Mouse (Mus musculus) megakaryocyte, embryonic 14.5 days (primary cell): ENCODE results near the gene Ncoa1. TPM values are rescaled to one million over a fixed set of nuclear protein-coding genes. Genes with fewer than 3 reads are reported as not detected.
"Not testable (repeated sequence)": the region's sequence is repeated elsewhere in the genome, so short reads cannot be mapped to it uniquely, and the experiment has no call there.

Experiments
- H3K27me3 ChIP-seq: replicated peaks from 2 replicates; pipeline ENCODE3; 2012; ENCODE audit warnings: inconsistent platforms
- H3K36me3 ChIP-seq: replicated peaks from 2 replicates; pipeline ENCODE3; 2012; ENCODE audit warnings: low read length, inconsistent platforms, mixed read lengths
- H3K4me1 ChIP-seq: 2 replicates; pipeline ENCODE4 v1.6.1; 2012; ENCODE audit warnings: inconsistent platforms
- H3K4me3 ChIP-seq: replicated peaks from 2 replicates; pipeline ENCODE3; 2012; ENCODE audit warnings: moderate library complexity, mild to moderate bottlenecking, inconsistent platforms
- H3K9me3 ChIP-seq: 2 replicates; pipeline ENCODE4 v1.6.1; 2012; ENCODE audit warnings: inconsistent platforms
- FLI1 ChIP-seq: IDR thresholded peaks from 2 replicates; pipeline ENCODE4 v1.6.1; 2012; ENCODE audit warnings: low read length, inconsistent platforms, mixed read lengths
- GATA1 ChIP-seq: IDR thresholded peaks from 3 replicates; pipeline ENCODE4 v1.6.1; 2012; ENCODE audit warnings: mixed read lengths, low read length, inconsistent platforms, borderline replicate concordance
- polyA plus RNA-seq: library from polyadenylated mRNA; stranded (reverse); fragments of >175 nt; gene quantifications from 2 replicates; pipeline ENCODE4 v1.2.3, GENCODE M21; 2012; ENCODE audit warnings: low replicate concordance; ENCODE audit not compliant: insufficient read depth

Gene Ncoa1
- polyA plus RNA-seq, 1 experiment, result 13.0 TPM

DNA sequence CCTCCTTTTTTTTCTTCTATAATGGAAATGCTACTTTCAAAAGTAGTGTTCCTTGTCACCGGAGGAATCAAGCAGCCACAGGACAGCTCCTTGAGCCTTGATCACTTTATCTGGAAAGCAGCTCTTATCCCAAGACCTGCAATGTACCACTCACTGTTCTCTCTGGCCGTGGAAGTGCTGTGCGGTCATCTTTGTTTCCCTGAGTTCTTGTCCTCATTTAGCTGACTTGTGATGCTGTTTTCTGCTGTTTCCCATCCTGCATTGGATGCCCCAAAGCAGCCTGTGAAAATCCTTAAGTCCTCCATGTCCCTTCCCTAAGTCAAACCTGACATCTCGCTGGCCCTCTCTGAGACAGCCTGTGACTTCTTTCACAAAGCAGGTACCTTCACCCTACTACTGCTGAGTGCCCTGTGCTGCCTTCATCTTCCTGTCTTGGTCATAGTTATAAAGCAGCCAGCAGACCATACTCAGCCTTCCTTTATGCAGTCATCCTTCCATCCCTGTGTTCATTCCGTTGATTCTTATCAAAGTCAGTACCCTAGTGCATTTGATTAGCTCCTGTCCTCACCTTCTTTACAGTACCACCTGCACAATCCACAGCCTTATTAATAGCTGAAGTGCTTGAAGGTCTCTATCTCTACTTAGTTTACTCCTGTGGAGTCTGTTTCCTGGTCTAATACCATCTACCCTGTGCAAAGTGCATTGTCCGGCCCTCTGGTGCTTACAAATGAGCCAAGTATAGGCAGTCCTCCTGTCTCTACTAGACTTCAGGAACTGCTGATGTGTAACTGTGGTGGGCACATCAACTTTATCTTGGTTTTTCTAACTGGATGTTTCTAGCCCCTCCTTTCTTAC, 1.2 kb upstream of the Ncoa1 start:
- TF ChIP-seq GATA1 (no peak), FLI1 (no peak)
- Histone ChIP-seq H3K36me3 (no peaks in the 10 kb centered on the region), H3K9me3 (no peaks in the 10 kb centered on the region), H3K4me1 (peaks cover 40% of the 10 kb centered on the region), H3K4me3 (peak overlapping the region; percentile 78), H3K27me3 (peaks cover 26% of the 10 kb centered on the region)

DNA sequence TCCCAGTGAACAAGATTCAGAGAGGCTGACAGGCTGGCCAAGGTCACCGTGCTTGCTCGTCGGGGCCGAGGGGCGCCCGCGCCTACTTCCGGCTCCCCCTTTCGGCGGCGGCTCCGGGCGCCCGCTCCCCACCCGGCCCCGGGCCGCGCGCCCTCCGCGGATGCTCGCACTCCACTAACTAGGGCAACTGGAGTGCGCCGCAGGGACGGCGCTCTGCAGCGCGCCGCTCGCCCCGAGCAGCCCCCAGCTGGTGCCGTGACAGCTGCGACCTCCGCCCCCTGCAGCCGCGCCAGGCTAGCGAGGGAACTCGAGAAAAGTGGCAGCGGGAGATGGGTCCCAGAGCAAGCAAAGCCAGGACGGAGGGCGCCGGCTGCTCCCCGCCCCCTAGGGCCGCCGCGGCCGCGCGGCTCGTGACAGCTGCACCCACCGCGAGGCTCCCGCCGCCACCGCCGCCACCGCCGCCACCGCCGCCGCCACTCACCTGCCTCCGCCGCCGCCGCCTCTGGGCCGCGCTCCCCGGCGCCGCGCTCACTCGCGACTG, 621 bp downstream of the Ncoa1 start:
- TF ChIP-seq FLI1 (no peak), GATA1 (no peak)
- Histone ChIP-seq H3K27me3 (peaks cover 17% of the 10 kb centered on the region), H3K9me3 (no peaks in the 10 kb centered on the region), H3K36me3 (no peaks in the 10 kb centered on the region), H3K4me3 (peak overlapping the region; percentile 99), H3K4me1 (peaks cover 40% of the 10 kb centered on the region)

DNA sequence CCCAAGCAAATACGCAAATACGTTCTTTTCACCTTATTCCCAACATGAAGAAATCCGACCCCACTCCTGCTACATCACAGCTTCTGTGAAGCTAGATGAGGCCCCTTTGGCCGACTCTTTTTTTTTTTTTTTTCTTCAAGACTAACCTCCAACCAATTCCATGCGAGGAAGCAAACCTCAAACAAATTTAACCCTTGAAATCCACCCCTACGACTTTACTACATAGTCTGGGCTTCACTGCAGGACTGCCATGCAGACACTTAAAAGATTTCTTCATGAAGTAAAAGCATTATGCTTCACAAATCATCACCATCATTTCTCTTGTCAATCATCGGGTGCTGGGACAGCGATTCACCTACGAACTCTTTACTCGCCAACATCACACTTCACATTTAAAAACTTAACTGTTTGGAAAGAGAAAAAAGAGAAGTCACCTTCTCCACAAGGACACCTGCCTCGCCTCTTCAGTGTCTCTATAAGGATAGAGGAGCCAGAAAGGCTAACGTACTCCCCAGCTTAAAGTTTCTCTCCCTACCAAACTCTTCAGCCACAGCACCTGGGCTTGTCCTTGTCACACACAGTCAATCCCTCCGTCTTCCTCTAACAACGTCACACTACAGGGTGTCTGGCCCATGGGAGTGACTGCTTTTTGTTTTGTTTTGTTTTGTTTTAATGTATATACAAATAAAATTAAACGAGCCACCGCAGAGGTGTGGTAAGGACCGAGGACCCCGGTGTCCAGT, 1.6 kb downstream of the Ncoa1 start:
- peak overlapping the region; percentile 99 for H3K4me3 ChIP-seq
- H3K36me3 ChIP-seq, result no peaks in the 10 kb centered on the region
- no peak for TF ChIP-seq FLI1
- no peak for TF ChIP-seq GATA1
- no peaks in the 10 kb centered on the region for H3K9me3 ChIP-seq
- H3K4me1 ChIP-seq, result peaks cover 40% of the 10 kb centered on the region
- H3K27me3 ChIP-seq, result peaks cover 17% of the 10 kb centered on the region

DNA sequence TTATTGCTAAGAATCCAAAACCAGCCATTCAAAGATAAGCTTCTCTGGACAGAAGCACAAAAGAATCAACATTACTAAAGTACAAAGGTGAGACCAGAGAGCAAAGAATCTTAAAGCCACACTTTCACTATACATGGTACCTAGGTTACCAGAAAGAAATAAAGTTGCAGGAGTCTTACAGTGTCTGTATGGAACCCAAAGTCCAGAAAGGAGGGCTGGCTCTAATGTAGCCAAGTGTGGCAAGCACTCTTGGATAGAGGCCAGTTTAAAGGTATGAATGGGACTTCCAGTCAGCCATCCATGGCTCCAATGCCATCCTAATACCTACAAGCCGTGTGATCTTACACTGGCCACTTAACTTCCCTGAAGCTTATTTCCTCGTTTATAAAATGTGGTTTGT, 7.9 kb downstream of the Ncoa1 start:
- no peak for TF ChIP-seq FLI1
- TF ChIP-seq GATA1, result no peak
- peaks cover 5% of the 10 kb centered on the region for H3K27me3 ChIP-seq
- peaks cover 3% of the 10 kb centered on the region; the same call in 1 of the 2 replicates for H3K9me3 ChIP-seq
- no peaks in the 10 kb centered on the region for H3K36me3 ChIP-seq
- peaks cover 8% of the 10 kb centered on the region for H3K4me1 ChIP-seq
- no peak overlapping the region for H3K4me3 ChIP-seq

DNA sequence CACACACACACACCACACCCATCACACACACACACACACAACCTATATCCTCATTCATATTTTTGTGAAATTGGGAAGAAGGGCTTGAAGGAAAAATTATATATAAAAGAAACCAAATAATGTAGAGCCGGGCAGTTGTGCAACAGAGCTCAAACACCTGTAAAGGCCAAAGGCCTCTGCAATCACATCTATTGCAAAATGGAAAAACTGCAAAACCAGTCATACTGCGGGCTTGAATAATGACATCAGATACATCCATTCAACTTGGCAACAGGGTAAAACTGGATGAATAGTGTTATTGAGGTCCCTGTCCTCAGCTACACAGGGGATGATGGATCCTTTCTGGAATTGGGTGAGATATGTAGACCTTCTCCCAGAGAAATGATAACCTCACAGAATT, 13.3 kb downstream of the Ncoa1 start:
- H3K36me3 ChIP-seq, result peaks cover 3% of the 10 kb centered on the region

DNA sequence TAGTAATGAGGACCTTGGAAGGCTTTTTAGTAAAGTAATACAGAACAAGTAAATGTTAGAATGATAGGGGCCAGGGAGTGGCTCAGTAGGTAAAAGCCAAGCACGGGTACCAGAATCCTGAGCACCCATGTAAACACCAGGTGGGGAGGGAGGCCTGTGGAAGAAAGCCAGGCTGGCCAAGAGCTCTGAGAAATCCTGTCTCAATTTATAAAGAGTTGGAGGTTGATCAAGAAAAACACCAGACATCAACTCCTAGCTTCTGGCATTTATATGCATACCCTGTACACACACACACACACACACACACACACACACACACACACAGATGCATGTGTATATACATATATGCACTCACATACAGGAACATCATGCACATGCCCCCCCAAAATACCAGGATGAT, 14.6 kb downstream of the Ncoa1 start:
- Histone ChIP-seq H3K36me3 (peaks cover 3% of the 10 kb centered on the region), H3K9me3 (no peaks in the 10 kb centered on the region), H3K4me3 (no peak overlapping the region), H3K4me1 (peaks cover 15% of the 10 kb centered on the region), H3K27me3 (no peaks in the 10 kb centered on the region)
- TF ChIP-seq GATA1 (no peak), FLI1 (no peak)

More for the DNA sequence above, 13.3 kb downstream of the Ncoa1 start:
- H3K4me3 ChIP-seq, result no peak overlapping the region
- TF ChIP-seq FLI1, result no peak
- no peak for TF ChIP-seq GATA1
- H3K27me3 ChIP-seq, result no peaks in the 10 kb centered on the region
- peaks cover 3% of the 10 kb centered on the region; the same call in 1 of the 2 replicates for H3K9me3 ChIP-seq
- peaks cover 12% of the 10 kb centered on the region for H3K4me1 ChIP-seq

DNA sequence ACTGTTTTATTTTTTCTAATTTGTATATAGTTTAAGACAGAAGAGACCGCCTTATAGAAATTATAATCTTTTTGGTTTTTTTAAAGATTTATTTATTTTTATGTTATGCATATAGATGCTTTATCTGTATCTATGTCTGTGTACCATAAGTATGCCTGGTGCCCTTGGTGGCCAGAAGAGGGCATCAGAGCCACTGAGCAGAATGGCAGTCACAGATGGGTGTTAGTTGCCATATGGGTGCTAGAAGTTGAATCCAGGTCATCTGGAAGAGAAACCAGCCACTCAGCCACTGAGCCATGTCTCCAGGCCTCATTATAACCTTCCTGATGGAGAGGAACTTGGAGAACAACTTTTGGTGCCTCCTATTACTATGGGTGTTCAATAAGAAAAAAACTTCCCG, 16.0 kb downstream of the Ncoa1 start:
- no peaks in the 10 kb centered on the region for H3K27me3 ChIP-seq
- TF ChIP-seq FLI1 (no peak), GATA1 (no peak)
- peaks cover 3% of the 10 kb centered on the region for H3K36me3 ChIP-seq
- no peaks in the 10 kb centered on the region for H3K9me3 ChIP-seq
- no peak overlapping the region for H3K4me3 ChIP-seq
- H3K4me1 ChIP-seq, result peaks cover 16% of the 10 kb centered on the region

DNA sequence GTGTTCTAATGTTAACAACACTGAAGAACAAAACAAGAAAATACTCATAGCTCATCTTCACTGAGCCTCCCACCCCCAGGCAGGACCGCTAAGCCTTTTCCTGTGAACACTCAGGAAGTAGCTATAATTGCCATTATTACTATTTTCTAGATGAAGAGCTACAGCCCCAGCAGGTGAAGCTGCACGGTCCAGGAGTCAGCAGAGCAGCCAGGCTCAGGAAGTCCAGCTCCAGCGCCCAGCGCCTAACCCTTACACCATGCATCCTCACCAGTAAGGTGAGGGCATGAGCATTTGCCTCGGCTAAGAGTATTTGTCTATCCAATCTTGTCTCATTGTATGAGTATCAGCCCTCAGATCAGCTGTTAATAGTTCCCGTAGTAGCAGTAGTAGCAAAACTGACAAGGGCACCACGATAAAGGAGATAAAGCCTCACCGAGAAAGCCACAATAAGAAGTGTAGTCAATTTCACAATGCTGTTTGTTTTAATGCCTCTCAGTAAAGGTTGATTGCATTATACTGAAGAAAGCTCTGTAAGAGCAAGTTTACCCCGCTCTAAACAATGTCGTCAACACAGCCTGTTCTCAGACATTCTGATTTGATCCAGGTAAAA, 21.9 kb downstream of the Ncoa1 start:
- Histone ChIP-seq H3K4me1 (peaks cover 28% of the 10 kb centered on the region), H3K9me3 (no peaks in the 10 kb centered on the region), H3K4me3 (peak overlapping the region; percentile 40), H3K36me3 (no peaks in the 10 kb centered on the region), H3K27me3 (no peaks in the 10 kb centered on the region)
- TF ChIP-seq FLI1, result no peak
- TF ChIP-seq GATA1, result no peak

DNA sequence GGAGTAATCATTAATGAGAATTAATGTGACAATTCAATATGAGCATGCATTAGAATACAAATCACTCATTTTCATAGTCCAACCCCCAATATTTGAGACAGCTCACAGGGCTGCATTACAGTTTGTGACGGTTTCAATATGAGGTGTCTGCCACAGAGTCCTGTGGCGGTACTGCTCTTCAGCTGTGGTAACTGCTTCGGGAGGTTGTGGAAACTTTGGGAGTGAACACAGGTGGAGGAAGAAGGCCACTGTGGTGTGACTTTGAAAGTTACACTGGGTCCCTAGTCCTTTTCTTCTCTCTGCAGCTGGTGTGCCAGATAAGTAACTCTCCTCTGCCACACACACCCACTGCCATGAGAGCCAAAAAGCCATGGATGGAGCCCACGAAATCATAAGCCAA, 22.7 kb downstream of the Ncoa1 start:
- Histone ChIP-seq H3K9me3 (no peaks in the 10 kb centered on the region), H3K4me1 (peaks cover 28% of the 10 kb centered on the region), H3K36me3 (no peaks in the 10 kb centered on the region), H3K27me3 (no peaks in the 10 kb centered on the region), H3K4me3 (no peak overlapping the region)
- TF ChIP-seq FLI1 (no peak), GATA1 (no peak)

DNA sequence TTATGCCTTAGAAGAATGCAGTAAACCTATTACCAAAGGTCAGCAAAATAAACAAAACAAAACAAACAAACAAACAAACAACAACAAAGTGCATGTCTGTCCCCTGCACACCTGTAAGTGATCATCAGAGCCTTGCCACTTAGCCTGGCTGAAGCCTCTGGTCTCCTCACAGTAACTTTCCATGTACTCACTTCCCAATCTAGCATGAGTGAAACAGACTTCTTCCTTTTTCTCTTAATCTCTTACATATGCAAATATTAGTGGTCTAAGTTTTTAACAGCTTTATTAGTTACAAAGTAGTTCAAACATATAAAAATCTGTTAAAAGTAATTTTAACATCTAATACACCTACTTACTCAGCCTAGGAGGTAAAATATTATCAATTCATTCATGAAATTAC, 24.7 kb downstream of the Ncoa1 start:
- TF ChIP-seq GATA1 (no peak), FLI1 (no peak)
- no peaks in the 10 kb centered on the region for H3K9me3 ChIP-seq
- H3K27me3 ChIP-seq, result no peaks in the 10 kb centered on the region
- H3K36me3 ChIP-seq, result no peaks in the 10 kb centered on the region
- peaks cover 28% of the 10 kb centered on the region for H3K4me1 ChIP-seq
- H3K4me3 ChIP-seq, result no peak overlapping the region

DNA sequence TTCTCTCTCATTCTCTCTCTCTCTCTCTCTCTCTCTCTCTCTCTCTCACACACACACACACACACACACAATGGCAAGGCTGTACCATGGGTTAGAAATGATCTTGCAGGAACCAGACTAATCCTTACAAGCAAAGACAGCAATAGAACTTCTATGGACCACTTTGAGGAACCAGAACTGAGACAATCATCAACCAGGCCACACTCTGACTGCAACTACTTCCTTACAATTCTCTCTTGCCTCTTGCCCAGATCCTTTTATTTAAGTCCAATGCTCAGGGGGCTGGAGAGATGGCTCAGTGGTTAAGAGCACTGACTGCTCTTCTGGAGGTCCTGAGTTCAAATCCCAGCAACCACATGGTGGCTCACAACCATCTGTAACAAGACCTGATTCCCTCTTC, 26.5 kb downstream of the Ncoa1 start:
- not testable (repeated sequence) for H3K9me3 ChIP-seq, H3K4me3 ChIP-seq, H3K36me3 ChIP-seq, H3K27me3 ChIP-seq
- H3K4me1 ChIP-seq, result peaks cover 24% of the 10 kb centered on the region
